Mouse (Mus musculus) lung, embryonic 14.5 days (tissue): ENCODE data around the gene Tprkb. TPM values are rescaled to one million over a fixed set of nuclear protein-coding genes. Genes with fewer than 3 reads are reported as not detected.
A peak's percentile ranks its signal among the peaks of the same experiment; 100 is the strongest.
"Not testable (repeated sequence)": the region's sequence is repeated elsewhere in the genome, so short reads cannot be mapped to it uniquely, and the experiment has no call there.

Experiments used
- ATAC-seq: fragments of 200-750 bp; cut with Nextera tagmentation; 2 replicates; pipeline ENCODE4 v1.8.0; 2017; ENCODE audit warnings: mild to moderate bottlenecking, moderate TSS enrichment, moderate library complexity; ENCODE audit not compliant: insufficient read depth
- DNase-seq: peaks from one replicate; pipeline ENCODE4 v3.0.0-alpha.2; 2015
- H3K27ac ChIP-seq: fragments of 300-500 bp; sonication (generic); 2 replicates; pipeline ENCODE4 v1.5.1; 2014; ENCODE audit warnings: low read depth, mild to moderate bottlenecking, moderate library complexity
- H3K27me3 ChIP-seq: fragments of 300-500 bp; sonication (generic); 2 replicates; pipeline ENCODE4 v1.6.1; 2014; ENCODE audit warnings: low read length, control low read depth; ENCODE audit not compliant: insufficient read depth
- H3K36me3 ChIP-seq: fragments of 300-500 bp; sonication (generic); 2 replicates; pipeline ENCODE4 v1.6.1; 2014; ENCODE audit warnings: control low read depth; ENCODE audit not compliant: insufficient read depth
- H3K4me1 ChIP-seq: fragments of 300-500 bp; sonication (generic); 2 replicates; pipeline ENCODE4 v1.6.1; 2014; ENCODE audit warnings: antibody characterized with exemption, control low read depth; ENCODE audit not compliant: insufficient read depth
- H3K4me2 ChIP-seq: fragments of 300-500 bp; sonication (generic); 2 replicates; pipeline ENCODE4 v1.6.1; 2014; ENCODE audit warnings: mild to moderate bottlenecking
- H3K4me3 ChIP-seq: fragments of 300-500 bp; sonication (generic); 2 replicates; pipeline ENCODE4 v1.5.1; 2014; ENCODE audit warnings: low read depth, low read length
- H3K9ac ChIP-seq: fragments of 300-500 bp; sonication (generic); 2 replicates; pipeline ENCODE4 v1.6.1; 2014
- H3K9me3 ChIP-seq: fragments of 300-500 bp; sonication (generic); 2 replicates; pipeline ENCODE4 v1.6.1; 2016; ENCODE audit warnings: low read depth, low read length, control low read depth
- CTCF ChIP-seq: IDR thresholded peaks from 2 replicates; pipeline ENCODE4 v1.5.1; 2016; ENCODE audit warnings: antibody characterized with exemption, low read depth
- WGBS: fragments of 180-500 bp; shearing (Covaris S2); extraction: QIAGEN DNeasy Blood & Tissue Kit; methylation state at CpG from one replicate; pipeline ENCODE4 v1.1.7; 2014; 5-methylcytosine and 5-hydroxymethylcytosine counted together
- polyA plus RNA-seq: library from polyadenylated mRNA; unstranded; fragments of >200 nt; fragmentation: Nextera tagmentation; extraction: Ambion mirVana; gene quantifications from 2 replicates; pipeline ENCODE4 v1.2.1, GENCODE M21; 2014

Gene Tprkb
- polyA plus RNA-seq, 1 experiment from 2014 or later, result 29.1 TPM

DNA sequence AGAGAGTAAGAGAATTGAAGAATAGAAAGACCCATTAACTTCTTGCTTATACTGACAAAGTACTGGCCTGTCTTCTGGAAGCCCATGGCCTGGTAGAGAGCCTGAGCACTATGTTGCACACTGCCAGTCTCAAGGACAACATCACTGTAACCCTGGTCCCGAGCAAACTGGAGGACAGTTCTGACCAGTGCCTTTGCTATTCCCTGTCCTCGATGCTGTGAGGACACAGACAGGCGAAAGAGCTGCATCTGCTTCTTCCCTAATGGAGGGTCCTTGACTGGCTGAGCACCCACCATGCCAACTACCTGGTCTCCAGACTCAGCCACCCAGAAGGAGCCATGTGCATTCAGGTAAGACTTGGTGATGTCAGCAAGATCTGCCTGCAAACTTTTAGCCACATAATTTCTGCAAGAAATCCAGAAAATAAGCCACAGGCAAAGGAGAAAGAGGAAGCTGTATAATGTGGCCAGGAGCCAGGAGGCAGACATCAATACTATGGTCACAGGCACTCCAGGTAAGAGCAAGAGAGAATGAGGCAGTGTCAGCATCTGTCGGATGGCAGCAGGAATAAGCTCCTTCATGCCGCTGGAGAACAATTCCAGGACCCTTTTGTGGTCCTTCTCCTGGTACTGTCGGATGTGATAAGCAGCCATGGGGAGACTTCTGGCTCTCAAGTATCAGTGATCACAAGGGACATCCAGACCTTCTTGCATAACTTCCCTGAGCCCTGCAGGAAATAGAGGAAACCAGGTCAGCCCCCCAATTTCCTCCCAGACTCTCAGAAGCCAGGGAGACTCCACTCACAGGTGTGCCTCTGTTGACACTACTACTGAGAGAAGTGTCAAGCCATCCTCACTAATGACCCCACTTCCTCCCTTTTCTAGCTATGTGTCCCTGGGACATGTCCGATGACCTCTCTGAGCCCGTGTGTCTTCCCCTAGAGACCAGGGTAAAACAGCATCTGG, 43.7 kb upstream of the Tprkb start:
- no peaks in the 10 kb centered on the region for H3K9me3 ChIP-seq
- no peaks in the 10 kb centered on the region for H3K4me1 ChIP-seq
- no peak overlapping the region for H3K4me3 ChIP-seq
- DNase-seq (no peak), ATAC-seq (no peak)
- H3K27ac ChIP-seq, result no peak overlapping the region
- WGBS, result 70% methylated on average over 8 of the region's 8 CpGs
- H3K27me3 ChIP-seq, result no peaks in the 10 kb centered on the region
- no peak overlapping the region for H3K4me2 ChIP-seq
- no peaks in the 10 kb centered on the region for H3K36me3 ChIP-seq
- H3K9ac ChIP-seq, result no peak overlapping the region
- no peak for TF ChIP-seq CTCF

DNA sequence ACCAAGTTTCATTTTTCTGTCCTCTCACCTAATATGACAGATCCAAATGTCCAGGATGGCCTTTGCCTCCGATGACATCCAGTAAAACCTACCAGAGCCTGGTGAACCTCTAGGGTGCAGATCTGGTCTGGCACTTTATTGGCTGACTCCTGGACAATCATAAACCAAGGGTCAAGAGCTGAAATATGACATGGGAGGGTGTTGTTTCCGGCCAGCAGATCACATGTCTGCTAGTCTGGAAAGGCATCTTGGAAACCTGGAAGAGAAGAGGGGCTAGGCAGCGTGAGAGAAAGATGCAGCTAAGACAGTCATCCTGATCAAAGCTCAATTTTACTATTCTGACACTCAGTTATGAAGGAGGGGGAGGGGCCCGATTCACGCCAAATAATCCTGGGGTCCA, 42.7 kb upstream of the Tprkb start, which contains the start of gene Nat8f2:
Nat8f2 (minus strand) TSS at position 153 of the 400 bp plus-strand sequence.
- H3K4me2 ChIP-seq, H3K36me3 ChIP-seq, ATAC-seq, H3K27ac ChIP-seq, H3K4me3 ChIP-seq, H3K27me3 ChIP-seq, DNase-seq, H3K4me1 ChIP-seq, H3K9ac ChIP-seq, H3K9me3 ChIP-seq: not testable (repeated sequence)
- 65% methylated on average over 5 of the region's 5 CpGs for WGBS

DNA sequence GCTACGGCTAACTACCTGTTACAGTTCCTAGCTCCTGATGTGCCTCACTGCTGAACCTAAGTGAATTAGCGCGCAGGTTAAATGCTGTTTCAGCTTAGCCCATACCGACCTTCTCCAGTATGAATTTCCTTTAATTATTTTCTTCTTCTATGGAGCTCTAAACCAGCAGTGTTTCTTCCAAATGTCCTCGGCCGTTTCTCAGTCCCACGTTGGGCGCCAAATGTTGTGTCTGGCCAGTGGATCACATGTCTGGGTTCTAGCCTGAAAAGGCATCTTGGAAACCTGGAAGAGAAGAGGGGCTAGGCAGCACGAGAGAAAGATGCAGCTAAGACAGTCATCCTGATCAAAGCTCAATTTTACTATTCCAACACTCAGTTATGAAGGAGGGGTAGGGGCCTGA, 28.4 kb upstream of the Tprkb start:
- H3K27me3 ChIP-seq, H3K4me2 ChIP-seq, ATAC-seq, DNase-seq, H3K4me1 ChIP-seq, H3K9ac ChIP-seq, H3K9me3 ChIP-seq, H3K36me3 ChIP-seq, H3K4me3 ChIP-seq, H3K27ac ChIP-seq: not testable (repeated sequence)
- 90% methylated on average over 9 of the region's 9 CpGs for WGBS

DNA sequence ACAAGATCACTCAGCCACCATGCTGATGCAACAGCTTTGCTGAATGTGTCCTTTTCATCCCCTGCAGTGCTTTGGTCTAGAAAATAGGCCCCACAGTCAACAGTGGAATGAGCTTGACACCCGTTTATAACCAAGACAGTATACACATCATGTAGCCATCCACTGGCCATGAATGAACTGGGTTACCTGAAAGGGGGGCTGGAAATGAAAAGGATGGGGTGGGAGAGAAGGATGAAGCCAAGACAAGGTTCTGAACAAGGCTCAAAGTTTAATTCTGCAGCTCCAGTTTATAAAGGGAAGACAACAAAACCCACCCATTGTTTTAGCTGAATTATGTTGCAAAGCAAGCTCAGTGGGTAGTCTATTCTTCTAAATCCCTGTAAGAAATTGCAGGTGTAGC, 27.4 kb upstream of the Tprkb start:
- H3K27me3 ChIP-seq, result no peaks in the 10 kb centered on the region
- no peaks in the 10 kb centered on the region for H3K4me1 ChIP-seq
- no peak for DNase-seq
- H3K27ac ChIP-seq, result no peak overlapping the region
- ATAC-seq, result no peak
- no peak overlapping the region for H3K4me2 ChIP-seq
- no peak overlapping the region for H3K4me3 ChIP-seq
- 84% methylated on average over 1 of the region's 1 CpGs for WGBS
- H3K36me3 ChIP-seq, result no peaks in the 10 kb centered on the region
- H3K9me3 ChIP-seq, result peaks cover 6% of the 10 kb centered on the region; the same call in 1 of the 2 replicates
- no peak for TF ChIP-seq CTCF
- no peak overlapping the region for H3K9ac ChIP-seq

DNA sequence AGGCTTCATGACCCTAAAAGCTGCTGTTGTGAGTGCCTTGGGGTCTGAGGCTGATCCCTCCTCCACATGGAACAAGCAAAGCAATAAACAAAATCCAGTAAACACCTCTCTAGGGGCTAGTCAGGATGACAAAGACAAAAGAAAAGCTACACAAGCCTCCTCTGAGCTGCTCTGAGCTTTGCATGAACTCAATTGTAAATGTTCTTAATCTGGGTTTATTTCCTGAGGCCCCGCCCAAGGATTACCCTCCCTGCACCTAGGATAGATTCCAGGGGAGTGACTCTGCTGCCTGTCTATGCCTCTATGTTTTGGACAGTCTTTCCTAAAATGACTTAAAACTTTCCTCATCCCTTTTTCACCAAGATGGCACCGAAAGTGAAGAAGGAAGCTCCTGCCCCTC, 22.7 kb upstream of the Tprkb start:
- Histone ChIP-seq H3K9ac (no peak overlapping the region), H3K27ac (no peak overlapping the region), H3K36me3 (no peaks in the 10 kb centered on the region), H3K27me3 (no peaks in the 10 kb centered on the region), H3K4me1 (no peaks in the 10 kb centered on the region), H3K9me3 (peaks cover 10% of the 10 kb centered on the region; the same call in 1 of the 2 replicates), H3K4me3 (no peak overlapping the region), H3K4me2 (no peak overlapping the region)
- no peak for TF ChIP-seq CTCF
- no peak for ATAC-seq
- WGBS, result 91% methylated on average over 2 of the region's 2 CpGs
- DNase-seq, result no peak

DNA sequence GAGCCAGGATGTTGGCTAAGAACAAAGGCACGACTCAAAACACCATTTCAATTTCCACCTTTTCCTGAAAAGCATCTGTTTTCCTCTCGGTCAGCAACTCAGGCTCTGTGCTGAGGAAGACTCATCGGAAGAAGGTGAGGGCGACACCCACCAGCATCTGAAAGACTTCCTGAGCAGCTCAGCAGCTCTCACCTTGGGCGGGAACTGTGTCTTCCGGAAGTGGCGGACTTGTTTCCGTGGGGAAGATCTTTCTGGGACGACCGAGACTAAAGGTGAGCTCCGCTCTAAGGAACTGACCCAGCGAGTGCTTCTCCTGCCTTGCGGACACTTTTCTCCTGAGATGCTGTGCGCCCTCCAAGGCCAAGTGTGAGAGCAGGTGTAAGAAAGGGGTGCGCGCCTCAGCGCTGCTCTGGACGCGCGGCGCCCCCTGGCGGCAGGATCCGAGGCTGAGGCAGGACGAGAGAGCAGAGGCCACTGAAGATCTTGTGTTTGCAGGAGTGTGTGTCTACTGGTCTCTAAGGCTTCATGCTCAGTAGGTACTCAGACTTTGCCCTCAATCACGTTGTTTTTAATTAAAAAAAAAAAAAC, 16.5 kb upstream of the Tprkb start:
- H3K4me3 ChIP-seq, H3K9me3 ChIP-seq, H3K27me3 ChIP-seq, H3K9ac ChIP-seq, H3K27ac ChIP-seq, DNase-seq, H3K4me2 ChIP-seq, ATAC-seq, H3K36me3 ChIP-seq, H3K4me1 ChIP-seq: not testable (repeated sequence)
- WGBS, result 71% methylated on average over 25 of the region's 25 CpGs
- peak; percentile 67 for TF ChIP-seq CTCF

DNA sequence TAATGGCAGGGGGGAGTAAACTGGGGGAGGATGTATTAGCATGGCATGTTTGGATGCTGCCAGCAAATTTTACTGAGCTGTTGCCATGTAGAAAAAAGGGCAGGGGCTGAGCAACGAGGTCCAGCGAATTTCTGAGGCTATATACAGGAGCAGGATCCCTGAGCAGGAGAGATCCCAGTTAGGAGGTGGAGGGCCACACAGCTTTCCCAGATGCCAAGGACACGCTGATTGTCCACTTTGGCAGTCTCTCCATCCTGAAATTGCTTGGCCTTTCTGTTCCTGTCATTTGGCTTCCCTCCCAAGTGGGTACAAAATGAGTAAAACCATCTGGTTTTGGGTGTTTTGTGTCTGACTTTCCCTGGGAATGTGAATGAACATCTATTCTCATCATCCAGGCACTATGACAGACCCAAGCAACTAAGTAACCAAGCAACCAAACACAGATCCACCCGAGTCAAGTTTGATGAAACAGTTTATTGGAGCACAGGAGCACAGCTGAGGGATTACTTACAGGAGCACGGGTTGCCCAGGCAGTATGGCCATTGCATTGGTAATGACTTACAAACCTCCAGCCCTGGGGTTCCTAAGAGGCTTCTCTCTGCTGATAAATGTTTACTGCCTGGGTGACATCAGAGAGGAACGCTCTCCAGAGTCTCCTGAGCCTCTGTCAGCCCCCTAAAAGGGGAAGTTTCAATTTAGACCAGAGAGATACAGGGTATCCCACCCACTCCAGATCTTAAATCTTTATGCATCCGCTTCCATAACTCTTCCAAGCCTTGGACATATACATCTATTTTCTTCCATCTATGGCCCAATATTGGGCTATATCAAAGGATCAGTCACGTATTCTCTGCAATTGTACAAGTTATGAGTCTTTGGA, 12.8 kb upstream of the Tprkb start:
- not testable (repeated sequence) for H3K9me3 ChIP-seq, H3K4me2 ChIP-seq, ATAC-seq, H3K4me1 ChIP-seq, H3K9ac ChIP-seq, H3K4me3 ChIP-seq, H3K36me3 ChIP-seq, DNase-seq, H3K27me3 ChIP-seq, H3K27ac ChIP-seq
- WGBS, result 62% methylated on average over 7 of the region's 8 CpGs
